In genomic region chr7:25390054-25390770, GRCm38 (mm10) we compare ENCODE assay signal across 8 mouse cellular contexts. TPM values are rescaled to one million over a fixed set of nuclear protein-coding genes. Genes with fewer than 3 reads are reported as not detected.
DNase-seq lines count a peak whose midpoint lies in the region; ATAC-seq lines count a peak whose summit lies in the region.
"Had no signal": no experiment of that assay in that cellular context is flagged by ENCODE, and none has a peak within 500 bp of the region (broad histone marks: within the 10 kb centered on the region; RNA-seq: fewer than 3 reads in every experiment).

No protein-coding gene starts in this region.

- H3K9ac ChIP-seq in midbrain, embryonic 13.5 days (replicated peaks), result peak overlapping the region; percentile 41; the same call in 1 of the 2 replicates
- no peak overlapping the region for H3K9ac ChIP-seq in midbrain, embryonic 15.5 days
- H3K9ac ChIP-seq in heart, embryonic 12.5 days, result peak overlapping the region; percentile 32; the same call in 1 of the 2 replicates
- H3K9ac ChIP-seq: embryonic facial prominence, embryonic 12.5 days had no signal

- H3K4me1 ChIP-seq in midbrain, embryonic 13.5 days (replicated peaks), result peaks cover 44% of the 10 kb centered on the region
- H3K4me1 ChIP-seq in midbrain, embryonic 15.5 days, result peaks cover 37% of the 10 kb centered on the region
- H3K4me1 ChIP-seq in brown adipose tissue, adult 24 weeks (ENCODE audit: control insufficient read depth, insufficient read depth, insufficient read length, low read length), result 0 out of 2 replicates have a peak, but pooled peaks cover 7% of the 10 kb centered on the region
- peaks cover 44% of the 10 kb centered on the region for H3K4me1 ChIP-seq in heart, embryonic 12.5 days (replicated peaks)

- no peak overlapping the region for H3K4me3 ChIP-seq in midbrain, embryonic 13.5 days (replicated peaks)
- no peak overlapping the region for H3K4me3 ChIP-seq in midbrain, embryonic 15.5 days
- H3K4me3 ChIP-seq in brown adipose tissue, adult 24 weeks (ENCODE audit: insufficient read depth, low read depth, low read length), result peak overlapping the region; percentile 67
- no peak overlapping the region for H3K4me3 ChIP-seq in heart, embryonic 12.5 days
- H3K4me3 ChIP-seq: embryonic facial prominence, embryonic 12.5 days had no signal

- peaks cover 35% of the 10 kb centered on the region for H3K36me3 ChIP-seq in midbrain, embryonic 13.5 days
- peaks cover 8% of the 10 kb centered on the region for H3K36me3 ChIP-seq in midbrain, embryonic 15.5 days (replicated peaks)
- H3K36me3 ChIP-seq in heart, embryonic 12.5 days, result peaks cover 22% of the 10 kb centered on the region

- no peak overlapping the region for H3K27ac ChIP-seq in midbrain, embryonic 13.5 days
- H3K27ac ChIP-seq in midbrain, embryonic 15.5 days, result no peak overlapping the region
- H3K27ac ChIP-seq in brown adipose tissue, adult 24 weeks (replicated peaks; ENCODE audit: low read depth, low read length), result peak overlapping the region; percentile 100
- H3K27ac ChIP-seq in heart, embryonic 12.5 days (ENCODE audit: poor library complexity, severe bottlenecking), result no peak overlapping the region
- H3K27ac ChIP-seq: embryonic facial prominence, embryonic 12.5 days had no signal

- WGBS in midbrain, embryonic 13.5 days, result 32% methylated on average over 8 of the region's 8 CpGs
- 33% methylated on average over 8 of the region's 8 CpGs for WGBS in midbrain, embryonic 15.5 days
- 45% methylated on average over 8 of the region's 8 CpGs for WGBS in heart, embryonic 12.5 days

- H3K27me3 ChIP-seq in midbrain, embryonic 13.5 days, result peaks cover 5% of the 10 kb centered on the region
- H3K27me3 ChIP-seq in midbrain, embryonic 15.5 days (replicated peaks), result no peaks in the 10 kb centered on the region
- H3K27me3 ChIP-seq in heart, embryonic 12.5 days (replicated peaks), result no peaks in the 10 kb centered on the region
- H3K27me3 ChIP-seq: embryonic facial prominence, embryonic 12.5 days had no signal

- H3K4me2 ChIP-seq in midbrain, embryonic 13.5 days (replicated peaks), result no peak overlapping the region
- no peak overlapping the region for H3K4me2 ChIP-seq in midbrain, embryonic 15.5 days
- H3K4me2 ChIP-seq in heart, embryonic 12.5 days, result no peak overlapping the region
- H3K4me2 ChIP-seq: embryonic facial prominence, embryonic 12.5 days had no signal

- no peak for ATAC-seq in midbrain, embryonic 13.5 days
- no peak for ATAC-seq in midbrain, embryonic 15.5 days (replicated peaks)
- ATAC-seq in heart, embryonic 12.5 days (ENCODE audit: insufficient number of reproducible peaks, low FRiP score), result no peak; the same call in 1 of the 2 replicates

- DNase-seq in kidney, postnatal 36 days, result peak; percentile 88 to 93
- peak; percentile 71 for DNase-seq in ovary, postnatal 36 days (ENCODE audit: low spot score)
- DNase-seq in thymus, adult 18-20 months, result no peak

- H3K9me3 ChIP-seq in midbrain, embryonic 13.5 days, result no peaks in the 10 kb centered on the region
- H3K9me3 ChIP-seq in midbrain, embryonic 15.5 days, result no peaks in the 10 kb centered on the region
- no peaks in the 10 kb centered on the region for H3K9me3 ChIP-seq in heart, embryonic 12.5 days (replicated peaks)
- H3K9me3 ChIP-seq: embryonic facial prominence, embryonic 12.5 days had no signal

RNA-seq across cellular contexts. Expression of gene Lipe, which starts 8.3 kb away (rescaled TPM):
- 8.4 and 9.9 TPM in 2 replicates for polyA plus RNA-seq in midbrain, embryonic 13.5 days (2015; fragmentation: Nextera tagmentation; extraction: Ambion mirVana)
- polyA plus RNA-seq in midbrain, embryonic 15.5 days (2015; fragmentation: Nextera tagmentation; extraction: Ambion mirVana), result 10.5 and 12.7 TPM in 2 replicates
- 1,111 and 1,189 TPM in 2 replicates for polyA plus RNA-seq in brown adipose tissue, adult 24 weeks (2012; ENCODE audit: insufficient read depth, insufficient read length, missing spikeins)
- 4.1 and 5.9 TPM in 2 replicates for polyA plus RNA-seq in heart, embryonic 12.5 days (2016; fragmentation: Nextera tagmentation; extraction: Ambion mirVana)

RNA-seq across cellular contexts. Expression of gene Cnfn, which starts 20.7 kb away (rescaled TPM):
- 0.32 TPM in 1 of 2 replicates, not detected in the other for polyA plus RNA-seq in midbrain, embryonic 13.5 days (2015; fragmentation: Nextera tagmentation; extraction: Ambion mirVana)
- polyA plus RNA-seq in midbrain, embryonic 15.5 days (2015; fragmentation: Nextera tagmentation; extraction: Ambion mirVana), result not detected in 2 replicates
- not detected in 2 replicates for polyA plus RNA-seq in brown adipose tissue, adult 24 weeks (2012; ENCODE audit: insufficient read depth, insufficient read length, missing spikeins)
- not detected in 2 replicates for polyA plus RNA-seq in heart, embryonic 12.5 days (2016; fragmentation: Nextera tagmentation; extraction: Ambion mirVana)

RNA-seq across cellular contexts. Expression of gene Cxcl17, which starts 22.5 kb away (rescaled TPM):
- 0.51 and 0.73 TPM in 2 replicates for polyA plus RNA-seq in midbrain, embryonic 13.5 days (2015; fragmentation: Nextera tagmentation; extraction: Ambion mirVana)
- polyA plus RNA-seq in midbrain, embryonic 15.5 days (2015; fragmentation: Nextera tagmentation; extraction: Ambion mirVana), result 0.79 and 0.93 TPM in 2 replicates
- polyA plus RNA-seq in brown adipose tissue, adult 24 weeks (2012; ENCODE audit: insufficient read depth, insufficient read length, missing spikeins), result not detected in 2 replicates
- polyA plus RNA-seq in heart, embryonic 12.5 days (2016; fragmentation: Nextera tagmentation; extraction: Ambion mirVana), result not detected in 2 replicates

Comparison
In these comparisons a context has a peak if more than half of its experiments do, and no peak if none do; other contexts are left out.
1. DNase-seq: peak in kidney, postnatal 36 days (2 of 2) and ovary, postnatal 36 days (single experiment); none in thymus, adult 18-20 months (0 of 2).
2. RNA of gene Lipe, which starts 8.3 kb away (polyA plus RNA-seq): 1,111 to 1,189 TPM in brown adipose tissue, adult 24 weeks; 10.5 to 12.7 TPM in midbrain, embryonic 15.5 days, 8.4 to 9.9 TPM in midbrain, embryonic 13.5 days and 4.1 to 5.9 TPM in heart, embryonic 12.5 days; every median in the first group is over 10 times any median in the second.